Mouse (Mus musculus): ENCODE results near the gene Syce1l. TPM values are rescaled to one million over a fixed set of nuclear protein-coding genes. Genes with fewer than 3 reads are reported as not detected.
A peak's percentile ranks its signal among the peaks of the same experiment; 100 is the strongest.

Gene Syce1l
- polyA plus RNA-seq, 1 experiment from 2014 or later: not detected

GRCm38 (mm10) chr8:113643479-113644210 is 632 bp downstream of the Syce1l start:
- no peak overlapping the region for H3K4me2 ChIP-seq (ENCODE audit: low read length)
- H3K27me3 ChIP-seq (replicated peaks; ENCODE audit: control insufficient read depth, insufficient read depth, low read length): no peaks in the 10 kb centered on the region
- no peak for ATAC-seq (replicated peaks; ENCODE audit: low FRiP score, low TSS enrichment, low read depth)
- WGBS: 80% methylated on average over 8 of the region's 8 CpGs
- DNase-seq (ENCODE audit: low spot score): no peak
- no peaks in the 10 kb centered on the region for H3K9me3 ChIP-seq (ENCODE audit: control insufficient read depth, low read length)
- H3K9ac ChIP-seq (ENCODE audit: low read length): no peak overlapping the region
- peaks cover 43% of the 10 kb centered on the region for H3K36me3 ChIP-seq (ENCODE audit: control insufficient read depth, insufficient read depth, low read length)
- H3K4me3 ChIP-seq (ENCODE audit: low read depth, low read length): no peak overlapping the region
- no peaks in the 10 kb centered on the region for H3K4me1 ChIP-seq (replicated peaks; ENCODE audit: control insufficient read depth, insufficient read depth, low read length)
- H3K27ac ChIP-seq (ENCODE audit: low read depth): no peak overlapping the region

- H3K27ac ChIP-seq (ENCODE audit: low read depth): no peak overlapping the region
- no peaks in the 10 kb centered on the region for H3K9me3 ChIP-seq (ENCODE audit: control insufficient read depth, low read length)
- no peak overlapping the region for H3K4me2 ChIP-seq (ENCODE audit: low read length)
- H3K4me1 ChIP-seq (replicated peaks; ENCODE audit: control insufficient read depth, insufficient read depth, low read length): no peaks in the 10 kb centered on the region
- 77% methylated on average over 5 of the region's 5 CpGs for WGBS
- no peak overlapping the region for H3K9ac ChIP-seq (ENCODE audit: low read length)
- no peaks in the 10 kb centered on the region for H3K27me3 ChIP-seq (replicated peaks; ENCODE audit: control insufficient read depth, insufficient read depth, low read length)
- H3K4me3 ChIP-seq (ENCODE audit: low read depth, low read length): no peak overlapping the region
- ATAC-seq (replicated peaks; ENCODE audit: low FRiP score, low TSS enrichment, low read depth): no peak
- no peak for DNase-seq (ENCODE audit: low spot score)
- peaks cover 27% of the 10 kb centered on the region for H3K36me3 ChIP-seq (ENCODE audit: control insufficient read depth, insufficient read depth, low read length)
Measured at GRCm38 (mm10) chr8:113645220-113645619, 2.2 kb downstream of the Syce1l start.

- Histone ChIP-seq H3K27me3 (replicated peaks; ENCODE audit: control insufficient read depth, insufficient read depth, low read length) (no peaks in the 10 kb centered on the region), H3K9ac (ENCODE audit: low read length) (no peak overlapping the region), H3K27ac (ENCODE audit: low read depth) (no peak overlapping the region), H3K4me3 (ENCODE audit: low read depth, low read length) (no peak overlapping the region), H3K4me1 (replicated peaks; ENCODE audit: control insufficient read depth, insufficient read depth, low read length) (no peaks in the 10 kb centered on the region), H3K9me3 (ENCODE audit: control insufficient read depth, low read length) (no peaks in the 10 kb centered on the region), H3K4me2 (ENCODE audit: low read length) (no peak overlapping the region), H3K36me3 (ENCODE audit: control insufficient read depth, insufficient read depth, low read length) (no peaks in the 10 kb centered on the region)
- 74% methylated on average over 12 of the region's 12 CpGs for WGBS
- no peak for DNase-seq (ENCODE audit: low spot score)
- ATAC-seq (replicated peaks; ENCODE audit: low FRiP score, low TSS enrichment, low read depth): no peak
Measured at GRCm38 (mm10) chr8:113652450-113652849, 9.4 kb downstream of the Syce1l start.

- no peak overlapping the region for H3K4me2 ChIP-seq (ENCODE audit: low read length)
- no peak overlapping the region for H3K9ac ChIP-seq (ENCODE audit: low read length)
- DNase-seq (ENCODE audit: low spot score): no peak
- H3K27ac ChIP-seq (ENCODE audit: low read depth): no peak overlapping the region
- no peaks in the 10 kb centered on the region for H3K27me3 ChIP-seq (replicated peaks; ENCODE audit: control insufficient read depth, insufficient read depth, low read length)
- no peaks in the 10 kb centered on the region for H3K4me1 ChIP-seq (replicated peaks; ENCODE audit: control insufficient read depth, insufficient read depth, low read length)
- no peaks in the 10 kb centered on the region for H3K9me3 ChIP-seq (ENCODE audit: control insufficient read depth, low read length)
- no peak for ATAC-seq (replicated peaks; ENCODE audit: low FRiP score, low TSS enrichment, low read depth)
- no peaks in the 10 kb centered on the region for H3K36me3 ChIP-seq (ENCODE audit: control insufficient read depth, insufficient read depth, low read length)
- WGBS: 44% methylated on average over 4 of the region's 4 CpGs
- H3K4me3 ChIP-seq (ENCODE audit: low read depth, low read length): no peak overlapping the region
Measured at GRCm38 (mm10) chr8:113653151-113653550, 10.1 kb downstream of the Syce1l start.

DNA sequence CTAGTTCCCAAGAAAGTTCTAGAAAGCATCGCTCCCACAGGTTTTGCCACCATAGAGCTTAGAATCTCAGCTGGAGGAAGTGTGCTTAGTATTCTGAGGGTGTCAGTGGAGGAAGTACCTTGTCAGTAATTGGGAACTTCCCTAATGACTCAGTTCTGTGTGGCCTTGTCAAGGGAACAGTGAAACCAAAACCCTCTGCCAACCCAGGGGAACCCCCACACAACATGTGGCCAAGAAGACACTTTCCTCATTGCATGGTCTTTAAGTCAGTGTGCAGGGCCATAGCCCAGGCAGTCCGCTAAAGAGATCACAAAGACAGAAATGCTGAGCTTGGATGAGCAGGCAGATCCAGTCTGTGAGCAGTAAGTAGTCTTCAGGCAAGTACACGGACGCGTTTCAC is 13.1 kb downstream of the Syce1l start:
- Histone ChIP-seq H3K27me3 (replicated peaks; ENCODE audit: control insufficient read depth, insufficient read depth, low read length) (no peaks in the 10 kb centered on the region), H3K4me3 (ENCODE audit: low read depth, low read length) (no peak overlapping the region), H3K27ac (ENCODE audit: low read depth) (no peak overlapping the region), H3K9ac (ENCODE audit: low read length) (no peak overlapping the region), H3K36me3 (ENCODE audit: control insufficient read depth, insufficient read depth, low read length) (no peaks in the 10 kb centered on the region), H3K4me2 (ENCODE audit: low read length) (no peak overlapping the region), H3K4me1 (replicated peaks; ENCODE audit: control insufficient read depth, insufficient read depth, low read length) (no peaks in the 10 kb centered on the region), H3K9me3 (ENCODE audit: control insufficient read depth, low read length) (no peaks in the 10 kb centered on the region)
- DNase-seq (ENCODE audit: low spot score) (no peak), ATAC-seq (replicated peaks; ENCODE audit: low FRiP score, low TSS enrichment, low read depth) (no peak)
- 92% methylated on average over 5 of the region's 5 CpGs for WGBS

- Histone ChIP-seq H3K4me2 (ENCODE audit: low read length) (no peak overlapping the region), H3K36me3 (ENCODE audit: control insufficient read depth, insufficient read depth, low read length) (no peaks in the 10 kb centered on the region), H3K27ac (ENCODE audit: low read depth) (no peak overlapping the region), H3K4me3 (ENCODE audit: low read depth, low read length) (no peak overlapping the region), H3K27me3 (replicated peaks; ENCODE audit: control insufficient read depth, insufficient read depth, low read length) (no peaks in the 10 kb centered on the region), H3K9ac (ENCODE audit: low read length) (no peak overlapping the region), H3K4me1 (replicated peaks; ENCODE audit: control insufficient read depth, insufficient read depth, low read length) (no peaks in the 10 kb centered on the region), H3K9me3 (ENCODE audit: control insufficient read depth, low read length) (no peaks in the 10 kb centered on the region)
- WGBS: 83% methylated on average over 11 of the region's 11 CpGs
- ATAC-seq (replicated peaks; ENCODE audit: low FRiP score, low TSS enrichment, low read depth) (no peak), DNase-seq (ENCODE audit: low spot score) (no peak)
Measured at GRCm38 (mm10) chr8:113656681-113657298, 13.8 kb downstream of the Syce1l start.

GRCm38 (mm10) chr8:113660128-113660527 is 17.1 kb downstream of the Syce1l start:
- Histone ChIP-seq H3K4me1 (replicated peaks; ENCODE audit: control insufficient read depth, insufficient read depth, low read length) (no peaks in the 10 kb centered on the region), H3K4me2 (ENCODE audit: low read length) (no peak overlapping the region), H3K27ac (ENCODE audit: low read depth) (no peak overlapping the region), H3K27me3 (replicated peaks; ENCODE audit: control insufficient read depth, insufficient read depth, low read length) (no peaks in the 10 kb centered on the region), H3K9ac (ENCODE audit: low read length) (no peak overlapping the region), H3K9me3 (ENCODE audit: control insufficient read depth, low read length) (no peaks in the 10 kb centered on the region), H3K4me3 (ENCODE audit: low read depth, low read length) (no peak overlapping the region), H3K36me3 (ENCODE audit: control insufficient read depth, insufficient read depth, low read length) (no peaks in the 10 kb centered on the region)
- WGBS: 96% methylated on average over 1 of the region's 1 CpGs
- ATAC-seq (replicated peaks; ENCODE audit: low FRiP score, low TSS enrichment, low read depth): no peak
- no peak for DNase-seq (ENCODE audit: low spot score)

- no peak overlapping the region for H3K4me3 ChIP-seq (ENCODE audit: low read depth, low read length)
- H3K4me2 ChIP-seq (ENCODE audit: low read length): no peak overlapping the region
- no peak overlapping the region for H3K9ac ChIP-seq (ENCODE audit: low read length)
- H3K27ac ChIP-seq (ENCODE audit: low read depth): no peak overlapping the region
- H3K27me3 ChIP-seq (replicated peaks; ENCODE audit: control insufficient read depth, insufficient read depth, low read length): no peaks in the 10 kb centered on the region
- no peaks in the 10 kb centered on the region for H3K9me3 ChIP-seq (ENCODE audit: control insufficient read depth, low read length)
- no peaks in the 10 kb centered on the region for H3K4me1 ChIP-seq (replicated peaks; ENCODE audit: control insufficient read depth, insufficient read depth, low read length)
- no peaks in the 10 kb centered on the region for H3K36me3 ChIP-seq (ENCODE audit: control insufficient read depth, insufficient read depth, low read length)
- ATAC-seq (replicated peaks; ENCODE audit: low FRiP score, low TSS enrichment, low read depth): peak; percentile 76; the same call in 1 of the 2 replicates
- WGBS: 7% methylated on average over 2 of the region's 2 CpGs
- peak; percentile 84 for DNase-seq (ENCODE audit: low spot score)
Measured at GRCm38 (mm10) chr8:113664544-113664943, 21.5 kb downstream of the Syce1l start.

DNA sequence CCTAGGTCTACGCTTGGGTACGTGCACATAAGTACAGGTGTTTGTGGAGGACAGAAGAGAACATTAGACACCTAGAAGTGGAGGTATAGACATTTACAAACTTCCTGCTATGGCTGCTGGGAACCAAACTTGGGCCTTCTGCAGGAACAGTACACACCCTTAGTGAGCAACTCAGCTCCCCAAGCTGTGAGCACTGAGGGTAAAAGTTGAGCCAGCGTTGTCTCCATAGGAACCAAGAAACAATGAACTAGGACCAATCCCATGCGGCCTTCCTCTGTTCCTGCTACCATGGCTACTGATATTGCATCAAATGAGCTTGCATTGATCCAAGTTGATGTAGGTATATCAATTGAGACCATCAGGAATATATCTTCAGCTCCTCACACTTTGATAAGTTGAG is 22.0 kb downstream of the Syce1l start:
- WGBS: 69% methylated on average over 4 of the region's 4 CpGs
- no peak overlapping the region for H3K4me3 ChIP-seq (ENCODE audit: low read depth, low read length)
- no peak overlapping the region for H3K9ac ChIP-seq (ENCODE audit: low read length)
- ATAC-seq (replicated peaks; ENCODE audit: low FRiP score, low TSS enrichment, low read depth) (no peak), DNase-seq (ENCODE audit: low spot score) (no peak)
- H3K27ac ChIP-seq (ENCODE audit: low read depth): no peak overlapping the region
- no peaks in the 10 kb centered on the region for H3K27me3 ChIP-seq (replicated peaks; ENCODE audit: control insufficient read depth, insufficient read depth, low read length)
- no peaks in the 10 kb centered on the region for H3K9me3 ChIP-seq (ENCODE audit: control insufficient read depth, low read length)
- no peak overlapping the region for H3K4me2 ChIP-seq (ENCODE audit: low read length)
- no peaks in the 10 kb centered on the region for H3K36me3 ChIP-seq (ENCODE audit: control insufficient read depth, insufficient read depth, low read length)
- H3K4me1 ChIP-seq (replicated peaks; ENCODE audit: control insufficient read depth, insufficient read depth, low read length): no peaks in the 10 kb centered on the region
